Mouse (Mus musculus) kidney, adult 11 months (tissue): ENCODE measurements around the gene Mitf.
A peak's percentile ranks its signal among the peaks of the same experiment; 100 is the strongest.

Experiments
- DNase-seq: peaks from one replicate; pipeline ENCODE4 v3.0.0; 2022

Gene Mitf

GRCm38 (mm10) chr6:97882931-97883330 lies 76.1 kb downstream of the Mitf start:
- DNase-seq = no peak

- DNase-seq = no peak
Measured at GRCm38 (mm10) chr6:97883496-97883895, 76.6 kb downstream of the Mitf start.

DNA sequence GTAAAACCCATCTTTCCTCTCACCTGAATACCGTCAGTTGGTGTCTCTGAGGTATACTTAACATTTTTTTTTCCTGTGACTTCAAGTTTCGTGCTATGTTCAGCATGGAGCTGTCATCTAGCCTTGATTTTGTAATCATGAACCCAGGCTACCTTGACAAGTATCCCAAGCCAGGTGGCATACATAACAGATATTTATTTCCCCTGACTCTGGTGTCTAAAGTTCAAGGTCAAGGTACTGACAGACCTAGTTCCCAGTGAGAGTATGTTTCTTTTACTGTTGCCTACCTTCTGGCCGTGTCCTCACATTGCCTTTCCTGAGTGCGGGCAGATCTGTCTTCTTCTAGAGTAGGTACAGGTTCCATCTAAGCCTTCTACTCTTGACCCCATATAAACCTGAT lies 78.1 kb downstream of the Mitf start:
- DNase-seq = no peak

- DNase-seq = no peak
Measured at GRCm38 (mm10) chr6:97885606-97886005, 78.8 kb downstream of the Mitf start.

GRCm38 (mm10) chr6:97887893-97888292 lies 81.0 kb downstream of the Mitf start:
- DNase-seq = no peak

GRCm38 (mm10) chr6:97888596-97888995 lies 81.7 kb downstream of the Mitf start:
- peak; percentile 76 for DNase-seq

GRCm38 (mm10) chr6:97893546-97893945 lies 86.7 kb downstream of the Mitf start:
- DNase-seq = no peak

- no peak for DNase-seq
Measured at GRCm38 (mm10) chr6:97897191-97897590, 90.3 kb downstream of the Mitf start.

- DNase-seq = no peak
Measured at GRCm38 (mm10) chr6:97898085-97898484, 91.2 kb downstream of the Mitf start.

DNA sequence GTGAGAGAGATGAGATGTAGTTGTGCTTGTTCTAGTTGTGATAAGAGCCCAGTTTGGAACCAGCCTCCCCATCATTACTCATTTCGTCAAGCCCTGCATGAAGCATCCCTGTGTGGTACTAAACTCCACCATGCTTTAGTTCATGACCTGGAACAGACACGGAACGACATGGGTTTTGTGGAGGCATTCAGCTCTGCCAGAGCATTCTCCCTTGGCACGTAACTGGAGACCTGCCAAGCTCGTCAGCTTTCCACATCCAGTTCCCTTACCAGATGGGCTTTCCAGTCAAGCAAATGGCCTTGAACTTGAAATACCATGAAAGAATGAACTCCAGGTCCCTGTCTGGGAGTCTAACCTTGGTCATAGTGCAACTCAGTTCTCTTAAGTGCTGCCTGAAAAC lies 94.7 kb downstream of the Mitf start:
- no peak for DNase-seq

DNA sequence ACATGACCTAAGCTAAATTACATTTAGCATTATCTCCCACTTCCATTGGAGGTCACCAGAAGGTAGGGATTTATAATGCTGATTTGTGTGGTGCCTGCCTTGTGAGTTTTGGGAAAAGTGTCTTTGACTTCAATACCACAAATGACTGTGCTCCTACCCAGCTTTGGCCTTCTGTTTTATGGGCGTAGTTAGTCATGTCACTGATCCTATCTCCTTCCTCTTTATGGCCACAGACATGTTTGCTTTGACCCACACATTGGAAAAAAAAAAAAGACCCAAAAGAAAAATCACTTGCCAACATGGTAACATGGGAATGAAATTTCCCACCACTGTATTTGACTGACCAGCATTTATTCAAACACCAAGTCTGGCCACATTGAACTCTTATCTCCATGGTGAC lies 95.4 kb downstream of the Mitf start:
- no peak for DNase-seq

- DNase-seq = peak; percentile 81
Measured at GRCm38 (mm10) chr6:97914768-97915167, 107.9 kb downstream of the Mitf start.

- no peak for DNase-seq
Measured at GRCm38 (mm10) chr6:97916386-97916903, 109.6 kb downstream of the Mitf start.

DNA sequence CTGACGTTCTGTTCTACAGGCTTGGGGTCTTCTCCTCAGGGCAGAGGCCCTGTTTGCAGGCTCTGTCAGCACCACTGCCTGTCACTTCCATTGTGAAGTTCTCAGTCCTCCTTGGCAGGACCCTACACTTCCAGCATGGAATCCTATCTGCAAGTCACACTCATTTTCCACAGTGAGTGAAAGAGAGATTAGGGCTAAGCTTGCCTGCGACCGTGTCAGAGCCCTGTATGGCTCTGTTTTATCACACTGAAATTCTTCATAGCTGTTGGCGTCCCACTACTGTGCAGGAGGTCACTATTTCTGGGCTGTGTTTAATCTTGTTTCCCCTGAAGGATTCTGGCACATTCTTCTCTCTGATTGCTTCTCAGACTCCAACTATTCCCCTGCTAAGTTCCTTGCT lies 111.2 kb downstream of the Mitf start:
- no peak for DNase-seq

- DNase-seq = no peak
Measured at GRCm38 (mm10) chr6:97918481-97918880, 111.6 kb downstream of the Mitf start.

GRCm38 (mm10) chr6:97919287-97919686 lies 112.4 kb downstream of the Mitf start:
- DNase-seq = peak; percentile 87

- no peak for DNase-seq
Measured at GRCm38 (mm10) chr6:97921591-97921990, 114.7 kb downstream of the Mitf start.

DNA sequence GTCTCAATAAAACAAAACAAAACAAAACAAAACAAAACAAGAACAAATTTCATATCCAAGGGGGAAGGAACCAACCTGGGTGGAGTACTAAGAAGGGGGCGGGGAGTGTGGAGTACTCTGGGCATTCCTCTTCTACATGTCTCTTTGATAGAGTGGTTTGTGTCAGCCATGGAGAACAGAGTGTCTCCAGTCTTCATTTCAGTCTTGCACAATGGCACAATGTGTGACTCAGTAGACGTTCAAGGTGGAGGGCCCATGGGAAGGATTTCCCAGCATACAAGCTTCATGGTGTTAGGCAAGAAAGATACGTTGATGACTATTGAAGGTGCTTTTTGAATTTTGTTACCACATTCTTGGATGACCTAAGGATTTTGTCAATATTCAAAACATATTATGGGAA lies 117.4 kb downstream of the Mitf start:
- DNase-seq = no peak

- DNase-seq = no peak
Measured at GRCm38 (mm10) chr6:97929051-97929450, 122.2 kb downstream of the Mitf start.

DNA sequence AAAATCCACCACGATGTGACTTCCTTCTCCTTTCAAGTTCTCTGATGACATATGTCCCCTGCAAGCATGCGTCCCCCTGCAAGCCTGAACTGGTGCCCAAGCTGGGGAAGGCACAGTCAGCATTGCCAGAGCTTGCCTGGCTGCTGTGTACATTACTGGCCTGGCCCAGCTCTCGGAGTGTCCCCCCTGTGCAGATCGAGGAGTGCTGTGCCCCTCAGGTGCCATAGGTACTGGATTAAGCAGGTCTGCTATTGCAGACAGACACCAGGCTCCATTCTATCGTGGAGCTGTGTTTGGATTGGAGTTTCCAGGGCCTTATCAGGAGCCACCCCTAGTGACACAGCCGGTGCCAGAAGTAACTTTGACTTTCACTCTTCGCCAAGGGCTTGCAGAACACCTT lies 122.6 kb downstream of the Mitf start:
- DNase-seq = peak; percentile 75

- DNase-seq = no peak
Measured at GRCm38 (mm10) chr6:97937139-97937538, 130.3 kb downstream of the Mitf start.

GRCm38 (mm10) chr6:97937897-97938614 lies 131.2 kb downstream of the Mitf start:
- DNase-seq = no peak

DNA sequence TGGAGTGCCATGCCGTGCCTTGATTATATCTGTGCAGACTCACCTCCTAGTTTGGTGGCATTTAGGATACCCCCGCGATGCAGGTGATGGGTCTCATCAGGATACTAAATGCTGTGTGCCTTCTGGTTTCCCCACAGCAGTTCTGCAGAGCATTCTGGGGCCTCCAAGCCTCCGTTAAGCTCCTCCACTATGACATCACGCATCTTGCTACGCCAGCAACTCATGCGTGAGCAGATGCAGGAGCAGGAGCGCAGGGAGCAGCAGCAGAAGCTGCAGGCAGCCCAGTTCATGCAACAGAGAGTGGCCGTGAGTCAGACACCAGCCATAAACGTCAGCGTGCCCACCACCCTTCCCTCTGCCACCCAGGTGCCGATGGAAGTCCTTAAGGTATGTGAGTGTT lies 134.1 kb downstream of the Mitf start:
- DNase-seq = no peak

DNA sequence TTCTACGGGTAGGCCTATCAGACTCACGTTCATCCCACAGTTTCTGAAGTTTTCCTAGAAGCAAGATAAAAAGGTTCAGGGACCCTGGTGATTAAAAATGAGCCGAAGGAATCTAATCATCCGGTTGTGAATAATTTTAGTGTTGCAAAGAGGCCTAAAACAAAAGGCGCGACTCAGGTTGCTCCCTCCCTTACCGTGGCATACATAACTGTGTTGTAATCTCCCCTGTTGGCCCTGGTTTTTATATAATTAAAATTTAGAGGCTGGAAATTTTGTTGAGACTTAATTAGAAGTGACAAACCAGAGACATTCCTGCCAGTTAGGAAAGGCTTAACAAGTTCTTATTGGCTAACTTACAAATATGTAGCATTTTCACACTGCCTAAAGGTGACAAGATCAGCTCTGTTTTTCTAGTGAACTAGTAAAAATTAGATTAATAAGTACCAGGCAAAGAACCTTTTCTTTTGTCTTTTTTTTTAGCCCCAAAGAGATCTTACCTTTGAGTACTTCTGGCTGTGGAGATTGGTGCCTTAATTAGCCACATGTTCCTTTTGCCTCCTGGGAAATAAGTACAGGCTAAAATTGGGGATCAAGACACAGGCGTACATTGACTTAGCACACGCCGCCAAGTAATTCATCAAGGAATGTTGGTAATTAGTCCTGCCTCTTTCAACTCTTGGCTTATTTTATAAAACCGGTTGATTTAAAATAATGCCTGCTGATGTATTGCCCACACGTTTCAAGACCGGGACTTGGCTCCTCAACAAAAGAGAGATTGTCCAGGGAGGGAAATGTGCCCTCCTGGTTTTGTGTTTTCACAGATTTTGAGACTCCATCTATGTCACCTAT lies 143.4 kb downstream of the Mitf start:
- DNase-seq = no peak
